Mouse (Mus musculus): Measurements from ENCODE around the gene Plb1.

Gene Plb1

DNA sequence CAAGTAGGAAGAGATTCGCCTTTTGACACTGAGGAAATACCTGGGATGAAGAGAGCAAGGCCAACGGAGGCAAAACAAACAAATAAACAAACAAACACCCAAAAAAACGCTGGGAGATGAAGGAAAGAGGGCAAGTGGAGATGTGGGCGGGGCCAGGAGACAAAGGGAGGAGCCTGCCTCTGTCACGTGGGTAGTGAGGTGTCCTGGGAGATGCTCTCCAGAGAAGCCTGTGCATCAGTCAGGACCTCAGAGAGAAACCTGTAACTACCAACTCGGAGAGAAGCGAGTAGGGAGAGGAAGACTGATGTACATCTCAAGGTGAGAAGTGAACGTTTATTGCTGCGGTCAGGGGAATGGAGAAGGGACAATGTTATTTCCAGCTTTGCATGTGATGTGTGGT, at the start of gene Plb1:
Gene Plb1, plus strand, starts transcription at position 235 of the 400 bp plus-strand sequence.
- no peak for DNase-seq (ENCODE audit: low spot score)

GRCm38 (mm10) chr5:32182885-32183629, 49.5 kb upstream of the Plb1 start:
- no peak for DNase-seq (ENCODE audit: low spot score)

- no peak for DNase-seq (ENCODE audit: low spot score)
Measured at GRCm38 (mm10) chr5:32187717-32188116, 44.8 kb upstream of the Plb1 start.

DNA sequence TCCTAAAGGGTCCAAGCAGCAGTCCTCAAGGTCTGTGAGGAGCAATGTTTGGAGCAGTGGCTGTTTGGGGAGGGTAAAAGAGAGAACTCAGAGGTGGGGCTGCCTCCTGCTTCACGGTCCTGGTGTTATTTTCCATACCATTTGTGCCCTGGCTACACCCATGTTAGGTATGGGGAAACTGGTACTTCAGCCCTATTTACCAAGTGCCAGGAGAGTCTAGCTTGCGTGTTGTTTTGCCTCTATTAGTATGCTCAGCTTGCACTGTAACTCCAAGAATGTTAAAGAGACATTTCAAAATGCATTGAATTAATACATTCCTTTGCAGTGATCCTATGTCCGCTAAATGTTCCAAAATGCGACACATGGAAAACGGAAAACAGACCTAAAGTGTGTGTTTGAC, 41.2 kb upstream of the Plb1 start:
- no peak for DNase-seq (ENCODE audit: low spot score)

DNA sequence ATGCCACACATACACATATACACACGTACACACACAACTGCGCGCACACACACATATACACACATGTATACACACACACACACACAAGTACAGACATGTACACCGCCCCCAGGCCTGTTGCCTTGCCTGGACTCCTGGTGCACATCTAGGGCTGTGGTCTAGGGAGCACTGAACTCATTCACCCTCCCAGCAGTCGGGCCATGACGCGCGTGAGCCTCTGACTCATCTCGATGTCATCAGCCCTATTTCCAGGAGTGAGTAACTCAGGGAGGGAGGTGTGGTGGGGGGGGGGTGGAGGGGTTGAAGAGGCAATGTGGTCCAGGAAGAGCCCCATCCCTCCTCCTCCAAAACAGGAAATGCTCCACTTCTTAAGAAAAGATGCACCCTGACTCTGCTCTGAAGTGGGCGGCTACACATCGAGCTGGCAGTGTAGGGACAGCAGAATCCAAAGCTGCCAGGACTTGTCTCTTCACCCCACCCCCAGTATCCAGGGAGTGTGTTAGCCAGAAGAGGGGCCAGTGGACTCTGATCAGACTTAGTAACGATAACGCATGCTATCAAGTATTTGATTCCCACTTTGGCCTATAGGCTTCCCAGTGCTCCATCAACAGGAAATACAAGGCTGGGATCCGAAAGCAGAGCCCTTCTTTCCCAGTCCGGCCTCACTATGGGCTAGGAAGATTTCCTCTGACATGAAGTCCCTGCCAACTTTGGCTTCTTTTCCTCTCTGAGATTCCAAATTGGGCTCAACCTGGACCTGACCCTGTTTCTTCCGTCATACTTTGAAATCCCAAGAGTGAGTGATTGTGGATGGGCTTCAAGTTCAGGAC, 40.3 kb upstream of the Plb1 start:
- peak; percentile 43 for DNase-seq (ENCODE audit: low spot score)

- DNase-seq (ENCODE audit: low spot score), result peak; percentile 25
Measured at GRCm38 (mm10) chr5:32194236-32194635, 38.3 kb upstream of the Plb1 start.

GRCm38 (mm10) chr5:32195857-32196609, 36.5 kb upstream of the Plb1 start:
- peak; percentile 48 for DNase-seq (ENCODE audit: low spot score)

DNA sequence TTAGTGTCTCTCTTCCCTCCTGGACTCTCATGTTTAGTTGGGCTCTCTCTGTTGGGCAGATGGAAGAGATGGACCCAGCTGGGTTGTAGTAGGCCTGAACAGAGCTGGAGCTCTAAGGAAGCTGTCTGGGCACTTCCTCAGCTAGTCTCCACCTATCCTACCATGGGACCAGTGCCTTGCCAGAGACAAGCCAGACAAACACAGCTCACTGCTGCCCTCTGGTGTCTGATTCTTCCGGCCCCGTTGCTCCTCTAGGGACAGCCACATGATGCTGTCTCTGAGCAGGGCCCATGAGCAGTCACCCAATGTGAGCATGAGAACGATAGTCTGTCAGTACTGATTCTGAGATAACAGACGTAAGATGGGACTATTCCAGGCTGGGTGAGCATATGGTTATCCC, 34.8 kb upstream of the Plb1 start:
- DNase-seq (ENCODE audit: low spot score), result peak; percentile 98

- DNase-seq (ENCODE audit: low spot score), result no peak
Measured at GRCm38 (mm10) chr5:32199136-32199535, 33.4 kb upstream of the Plb1 start.

DNA sequence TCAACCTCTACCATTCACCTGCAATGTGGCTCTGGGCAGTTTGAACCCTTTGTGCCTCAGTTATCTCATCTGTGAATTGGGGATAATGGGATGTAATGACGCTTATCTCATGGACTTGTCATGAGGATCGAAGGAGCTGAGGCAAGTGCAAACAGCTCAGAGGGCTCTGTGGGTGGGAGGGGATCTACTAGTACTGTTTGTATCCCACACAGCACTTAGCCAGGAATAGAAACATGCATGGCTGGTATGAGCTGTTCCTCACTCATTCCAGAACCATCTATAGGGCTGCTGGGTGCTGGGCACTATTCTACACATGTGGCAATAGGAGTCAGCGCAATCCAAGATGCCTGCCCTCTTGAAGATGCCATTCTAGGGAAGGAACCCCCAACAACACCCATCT, 32.9 kb upstream of the Plb1 start:
- DNase-seq (ENCODE audit: low spot score), result no peak

DNA sequence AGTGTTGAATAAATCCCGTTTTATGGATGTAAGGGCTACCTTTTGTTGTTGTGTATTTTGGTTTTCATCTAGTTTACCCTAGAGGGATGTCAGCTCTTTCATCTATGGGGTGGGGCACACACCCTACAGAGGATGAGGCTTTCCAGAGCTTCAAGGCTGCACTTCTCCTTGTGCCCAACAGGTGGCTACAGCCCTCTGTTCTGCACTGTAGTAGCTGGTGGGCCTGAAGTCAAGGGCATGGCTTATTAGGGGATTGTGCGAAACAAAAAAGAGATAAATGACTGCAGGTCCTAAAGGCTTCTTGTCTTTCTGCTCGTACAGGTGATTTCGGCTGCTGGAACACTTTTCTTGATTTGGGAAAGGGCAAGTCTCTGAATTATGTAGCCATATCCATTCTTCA, 27.9 kb upstream of the Plb1 start:
- no peak for DNase-seq (ENCODE audit: low spot score)

- no peak for DNase-seq (ENCODE audit: low spot score)
Measured at GRCm38 (mm10) chr5:32206726-32207125, 25.8 kb upstream of the Plb1 start.

DNA sequence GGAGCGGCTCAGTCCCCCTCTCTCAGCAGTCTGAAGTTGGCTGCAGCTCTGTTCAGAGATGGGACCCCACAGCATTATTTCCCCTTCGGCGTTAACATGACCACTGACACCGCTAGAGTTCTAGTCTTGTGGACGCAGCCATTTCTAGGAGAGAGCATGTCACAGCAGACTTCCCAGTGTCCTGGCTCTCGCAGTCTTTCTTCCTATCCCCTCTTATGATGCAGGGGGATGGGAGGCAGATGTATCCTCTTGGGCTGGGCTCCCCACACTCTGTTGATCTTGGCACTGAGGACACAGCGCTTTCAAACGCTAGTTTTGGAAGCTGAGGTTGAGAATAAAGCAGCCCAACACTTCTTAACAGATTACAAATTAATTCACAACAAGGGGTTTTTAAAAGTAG, 24.0 kb upstream of the Plb1 start:
- DNase-seq (ENCODE audit: low spot score), result no peak

DNA sequence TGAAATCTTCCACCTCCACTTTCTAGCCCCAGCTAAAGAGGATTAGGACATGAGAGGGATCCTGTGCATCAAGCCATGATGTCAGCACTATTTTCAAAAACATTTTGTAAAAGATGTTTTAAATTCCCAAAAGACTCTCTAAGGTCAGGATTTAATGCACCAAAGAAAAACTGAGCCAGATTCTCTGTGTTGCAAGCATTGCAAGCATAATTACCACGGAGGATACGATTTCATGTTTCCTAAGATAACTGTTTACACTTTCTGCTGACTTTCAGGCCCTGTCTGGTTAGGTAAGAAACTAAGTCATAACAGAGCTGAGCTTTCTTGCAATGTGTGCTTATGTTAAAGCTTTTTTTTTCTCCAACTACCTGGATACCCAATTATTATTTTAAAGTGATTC, 21.5 kb upstream of the Plb1 start:
- peak; percentile 23 for DNase-seq (ENCODE audit: low spot score)

DNA sequence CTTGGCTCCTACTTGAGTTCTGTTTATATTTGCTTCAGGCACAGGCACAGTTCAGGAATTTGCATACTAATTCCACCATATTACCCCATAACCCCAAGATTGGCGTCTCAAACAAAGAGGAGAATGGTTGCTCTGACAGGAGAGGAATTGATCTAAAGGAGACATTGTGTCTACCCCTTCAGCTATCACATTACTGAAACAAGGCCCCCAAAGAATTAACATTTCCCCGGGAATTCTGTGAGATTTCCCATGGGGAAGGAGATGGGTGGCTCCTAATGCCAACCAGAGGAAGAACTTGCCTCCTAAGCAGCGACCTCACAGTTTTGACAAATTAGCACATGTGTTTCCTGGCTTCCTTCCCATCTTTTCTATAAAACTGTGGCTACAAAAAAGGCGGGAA, 18.8 kb upstream of the Plb1 start:
- no peak for DNase-seq (ENCODE audit: low spot score)

DNA sequence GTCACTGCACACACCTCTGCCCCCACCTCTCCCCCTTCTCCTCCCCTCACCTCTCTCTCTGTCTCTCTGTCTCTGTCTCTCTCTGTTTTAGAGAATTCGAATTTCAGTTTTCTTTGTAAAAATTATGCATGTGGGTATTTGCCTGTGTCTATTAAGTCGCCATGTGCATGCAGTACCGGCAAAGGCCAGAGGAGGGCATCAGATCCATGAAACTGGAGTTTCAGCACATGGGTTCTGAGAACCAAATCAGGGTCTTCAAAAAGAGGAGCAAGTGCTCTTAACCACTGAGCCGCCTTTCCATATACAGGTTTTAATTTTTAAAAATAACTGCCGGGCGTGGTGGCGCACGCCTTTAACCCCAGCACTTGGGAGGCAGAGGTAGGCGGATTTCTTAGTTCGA, 17.0 kb upstream of the Plb1 start:
- DNase-seq (ENCODE audit: low spot score), result peak; percentile 43

- no peak for DNase-seq (ENCODE audit: low spot score)
Measured at GRCm38 (mm10) chr5:32216465-32216864, 16.0 kb upstream of the Plb1 start.

GRCm38 (mm10) chr5:32217477-32217876, 15.0 kb upstream of the Plb1 start:
- DNase-seq (ENCODE audit: low spot score), result no peak

DNA sequence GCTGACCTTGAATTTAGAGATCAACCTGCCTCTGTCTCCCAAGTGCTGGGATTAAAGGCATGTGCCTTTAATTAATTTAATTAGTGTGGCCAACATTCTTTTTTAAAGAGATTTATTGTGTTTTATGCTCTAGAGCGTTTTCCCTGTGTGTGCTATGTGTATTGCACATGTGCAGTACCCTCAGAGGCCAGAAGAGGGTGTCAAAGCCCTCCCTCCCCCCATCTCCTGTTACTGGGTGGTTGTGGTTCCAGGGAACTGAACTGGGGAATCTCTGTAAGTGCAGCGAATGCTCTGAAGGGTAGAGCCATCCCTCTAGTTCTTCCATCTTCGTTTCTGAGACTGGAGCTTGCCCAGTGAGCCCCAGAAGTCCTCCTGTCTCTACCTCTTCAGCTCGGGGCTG, 2.1 kb upstream of the Plb1 start:
- DNase-seq (ENCODE audit: low spot score), result no peak

GRCm38 (mm10) chr5:32239337-32239736, 6.8 kb downstream of the Plb1 start:
- DNase-seq (ENCODE audit: low spot score), result no peak

- DNase-seq (ENCODE audit: low spot score), result no peak
Measured at GRCm38 (mm10) chr5:32240741-32241140, 8.2 kb downstream of the Plb1 start.

- no peak for DNase-seq (ENCODE audit: low spot score)
Measured at GRCm38 (mm10) chr5:32243286-32243885, 10.9 kb downstream of the Plb1 start.

Data from adipocyte (in vitro differentiated cells).